Mouse (Mus musculus): ENCODE measurements around the gene Magohb. TPM values are rescaled to one million over a fixed set of nuclear protein-coding genes. Genes with fewer than 3 reads are reported as not detected.

The Magohb gene
- total and polyA plus RNA-seq, 2 experiments from 2014 or later = 8.2 to 27.1 TPM

- 91% methylated on average over 2 of the region's 2 CpGs for WGBS
- no peak for ATAC-seq (ENCODE audit: low FRiP score)
- Histone ChIP-seq H3K4me1 (ENCODE audit: insufficient read depth, low read length) (no peaks in the 10 kb centered on the region), H3K9ac (replicated peaks; ENCODE audit: low read length, poor library complexity, severe bottlenecking) (no peak overlapping the region), H3K9me3 (ENCODE audit: low read length) (no peaks in the 10 kb centered on the region), H3K4me2 (ENCODE audit: low read depth, low read length, poor library complexity, severe bottlenecking) (no peak overlapping the region), H3K27ac (ENCODE audit: low read depth, low read length) (no peak overlapping the region), H3K36me3 (ENCODE audit: insufficient read depth, low read length) (no peaks in the 10 kb centered on the region), H3K4me3 (ENCODE audit: low read depth, low read length) (no peak overlapping the region), H3K27me3 (ENCODE audit: insufficient read depth, low read length) (no peaks in the 10 kb centered on the region)
- DNase-seq (ENCODE audit: low spot score) = no peak
- TF ChIP-seq CTCF (IDR thresholded peaks at IDR 0.05) = no peak
Measured at GRCm38 (mm10) chr6:131269599-131269998, 23.4 kb downstream of the Magohb start.

- no peak for ATAC-seq (ENCODE audit: low FRiP score)
- Histone ChIP-seq H3K4me2 (ENCODE audit: low read depth, low read length, poor library complexity, severe bottlenecking) (no peak overlapping the region), H3K9me3 (ENCODE audit: low read length) (no peaks in the 10 kb centered on the region; the same call in 1 of the 2 replicates), H3K4me3 (ENCODE audit: low read depth, low read length) (no peak overlapping the region), H3K36me3 (ENCODE audit: insufficient read depth, low read length) (no peaks in the 10 kb centered on the region), H3K9ac (replicated peaks; ENCODE audit: low read length, poor library complexity, severe bottlenecking) (no peak overlapping the region), H3K27ac (ENCODE audit: low read depth, low read length) (no peak overlapping the region), H3K27me3 (ENCODE audit: insufficient read depth, low read length) (no peaks in the 10 kb centered on the region), H3K4me1 (ENCODE audit: insufficient read depth, low read length) (no peaks in the 10 kb centered on the region)
- WGBS = 83% methylated on average over 5 of the region's 5 CpGs
- no peak for TF ChIP-seq CTCF (IDR thresholded peaks at IDR 0.05)
- no peak for DNase-seq (ENCODE audit: low spot score)
Measured at GRCm38 (mm10) chr6:131264175-131264574, 28.9 kb downstream of the Magohb start.

GRCm38 (mm10) chr6:131262778-131263177 lies 30.3 kb downstream of the Magohb start:
- Histone ChIP-seq H3K4me3 (ENCODE audit: low read depth, low read length) (no peak overlapping the region), H3K9me3 (ENCODE audit: low read length) (no peaks in the 10 kb centered on the region; the same call in 1 of the 2 replicates), H3K9ac (replicated peaks; ENCODE audit: low read length, poor library complexity, severe bottlenecking) (no peak overlapping the region), H3K4me1 (ENCODE audit: insufficient read depth, low read length) (no peaks in the 10 kb centered on the region), H3K4me2 (ENCODE audit: low read depth, low read length, poor library complexity, severe bottlenecking) (no peak overlapping the region), H3K27me3 (ENCODE audit: insufficient read depth, low read length) (no peaks in the 10 kb centered on the region), H3K36me3 (ENCODE audit: insufficient read depth, low read length) (no peaks in the 10 kb centered on the region), H3K27ac (ENCODE audit: low read depth, low read length) (no peak overlapping the region)
- TF ChIP-seq CTCF (IDR thresholded peaks at IDR 0.05) = no peak
- 59% methylated on average over 3 of the region's 3 CpGs for WGBS
- DNase-seq (ENCODE audit: low spot score) (no peak), ATAC-seq (ENCODE audit: low FRiP score) (no peak)

- H3K27me3 ChIP-seq (ENCODE audit: insufficient read depth, low read length) = no peaks in the 10 kb centered on the region
- H3K4me1 ChIP-seq (ENCODE audit: insufficient read depth, low read length) = no peaks in the 10 kb centered on the region
- H3K4me3 ChIP-seq (ENCODE audit: low read depth, low read length) = no peak overlapping the region
- no peak for ATAC-seq (ENCODE audit: low FRiP score)
- H3K9me3 ChIP-seq (ENCODE audit: low read length) = no peaks in the 10 kb centered on the region; the same call in 1 of the 2 replicates
- H3K4me2 ChIP-seq (ENCODE audit: low read depth, low read length, poor library complexity, severe bottlenecking) = no peak overlapping the region
- TF ChIP-seq CTCF (IDR thresholded peaks at IDR 0.05) = no peak
- no peak for DNase-seq (ENCODE audit: low spot score)
- no peak overlapping the region for H3K27ac ChIP-seq (ENCODE audit: low read depth, low read length)
- no peak overlapping the region for H3K9ac ChIP-seq (replicated peaks; ENCODE audit: low read length, poor library complexity, severe bottlenecking)
- H3K36me3 ChIP-seq (ENCODE audit: insufficient read depth, low read length) = no peaks in the 10 kb centered on the region
- WGBS = 79% methylated on average over 3 of the region's 3 CpGs
Measured at GRCm38 (mm10) chr6:131262009-131262408, 31.0 kb downstream of the Magohb start.

- WGBS = 75% methylated on average over 2 of the region's 2 CpGs
Measured at GRCm38 (mm10) chr6:131247206-131247605, 45.8 kb downstream of the Magohb start, which contains the start of gene Klra2. Gene Klra2, minus strand, starts transcription at chr6:131247362.

GRCm38 (mm10) chr6:131245081-131245480 lies 48.0 kb downstream of the Magohb start:
- Histone ChIP-seq H3K9ac (replicated peaks; ENCODE audit: low read length, poor library complexity, severe bottlenecking) (no peak overlapping the region), H3K4me1 (ENCODE audit: insufficient read depth, low read length) (no peaks in the 10 kb centered on the region), H3K36me3 (ENCODE audit: insufficient read depth, low read length) (no peaks in the 10 kb centered on the region), H3K27ac (ENCODE audit: low read depth, low read length) (no peak overlapping the region), H3K4me2 (ENCODE audit: low read depth, low read length, poor library complexity, severe bottlenecking) (no peak overlapping the region), H3K4me3 (ENCODE audit: low read depth, low read length) (no peak overlapping the region), H3K9me3 (ENCODE audit: low read length) (peaks cover 3% of the 10 kb centered on the region; the same call in 1 of the 2 replicates), H3K27me3 (ENCODE audit: insufficient read depth, low read length) (no peaks in the 10 kb centered on the region)
- 77% methylated on average over 2 of the region's 2 CpGs for WGBS
- no peak for TF ChIP-seq CTCF (IDR thresholded peaks at IDR 0.05)
- ATAC-seq (ENCODE audit: low FRiP score) (no peak), DNase-seq (ENCODE audit: low spot score) (no peak)

More at GRCm38 (mm10) chr6:131247206-131247605, 45.8 kb downstream of the Magohb start, which contains the start of gene Klra2:
- DNase-seq (ENCODE audit: low spot score) (no peak), ATAC-seq (ENCODE audit: low FRiP score) (no peak)
- Histone ChIP-seq H3K4me1 (ENCODE audit: insufficient read depth, low read length) (no peaks in the 10 kb centered on the region), H3K9me3 (ENCODE audit: low read length) (peaks cover 3% of the 10 kb centered on the region; the same call in 1 of the 2 replicates), H3K4me2 (ENCODE audit: low read depth, low read length, poor library complexity, severe bottlenecking) (no peak within 1 kb of the TSS), H3K4me3 (ENCODE audit: low read depth, low read length) (no peak within 1 kb of the TSS), H3K27ac (ENCODE audit: low read depth, low read length) (no peak within 1 kb of the TSS), H3K36me3 (ENCODE audit: insufficient read depth, low read length) (no peaks in the 10 kb centered on the region), H3K27me3 (ENCODE audit: insufficient read depth, low read length) (no peaks in the 10 kb centered on the region), H3K9ac (replicated peaks; ENCODE audit: low read length, poor library complexity, severe bottlenecking) (no peak within 1 kb of the TSS)
- no peak for TF ChIP-seq CTCF (IDR thresholded peaks at IDR 0.05)

Other genes starting within 250 kb of the Magohb start
- 0.05 TPM in 1 of 2 replicates, not detected in the other for gene Klra2, start 45.9 kb downstream of the Magohb start, total RNA-seq (2014; rRNA removed)
- 0.09 TPM in 1 of 2 replicates, not detected in the other for gene Klra2, start 45.9 kb downstream of the Magohb start, polyA plus RNA-seq (2015; fragmentation: Nextera tagmentation; extraction: Ambion mirVana)
- gene Styk1, start 60.4 kb upstream of the Magohb start, total RNA-seq (2014; rRNA removed) = 4.9 and 7.3 TPM in 2 replicates
- gene Styk1, start 60.4 kb upstream of the Magohb start, polyA plus RNA-seq (2015; fragmentation: Nextera tagmentation; extraction: Ambion mirVana) = 6.7 and 6.9 TPM in 2 replicates
- gene Ybx3, start 95.2 kb upstream of the Magohb start, total RNA-seq (2014; rRNA removed) = 104 and 111 TPM in 2 replicates
- 28.1 and 33.6 TPM in 2 replicates for gene Ybx3, start 95.2 kb upstream of the Magohb start, polyA plus RNA-seq (2015; fragmentation: Nextera tagmentation; extraction: Ambion mirVana)
- not detected in 2 replicates for gene 5430401F13Rik, start 193.2 kb upstream of the Magohb start, total RNA-seq (2014; rRNA removed)
- not detected in 2 replicates for gene 5430401F13Rik, start 193.2 kb upstream of the Magohb start, polyA plus RNA-seq (2015; fragmentation: Nextera tagmentation; extraction: Ambion mirVana)
- not detected in 2 replicates for gene Gm6619, start 193.2 kb upstream of the Magohb start, total RNA-seq (2014; rRNA removed)
- 0.29 TPM in 1 of 2 replicates, not detected in the other for gene Gm6619, start 193.2 kb upstream of the Magohb start, polyA plus RNA-seq (2015; fragmentation: Nextera tagmentation; extraction: Ambion mirVana)

All from midbrain, postnatal 0 days (tissue).